Mouse (Mus musculus): Measurements from ENCODE around the gene Aff1. TPM values are rescaled to one million over a fixed set of nuclear protein-coding genes. Genes with fewer than 3 reads are reported as not detected.

The Aff1 gene
- polyA plus RNA-seq, 1 experiment = 23.3 TPM

- Histone ChIP-seq H3K4me3 (ENCODE audit: low read depth, low read length) (peak within 1 kb of the TSS; percentile 84), H3K9me3 (replicated peaks; ENCODE audit: control insufficient read depth, insufficient read depth, low read length, poor library complexity, severe bottlenecking) (no peaks in the 10 kb centered on the region), H3K27ac (ENCODE audit: insufficient read depth, low read length) (peak within 1 kb of the TSS; percentile 27; the same call in 1 of the 2 replicates), H3K36me3 (ENCODE audit: control insufficient read depth, insufficient read depth, low read length, poor library complexity, severe bottlenecking) (no peaks in the 10 kb centered on the region), H3K9ac (ENCODE audit: low read depth, poor library complexity, severe bottlenecking) (peak within 1 kb of the TSS; percentile 29), H3K27me3 (ENCODE audit: control insufficient read depth, insufficient read depth, low read length, poor library complexity, severe bottlenecking) (no peaks in the 10 kb centered on the region), H3K4me1 (ENCODE audit: control insufficient read depth, insufficient read depth, low read length) (no peaks in the 10 kb centered on the region)
- TF ChIP-seq CTCF (IDR thresholded peaks at IDR 0.05; ENCODE audit: low read depth, low read length) = peak; percentile 71
- TF ChIP-seq POLR2A (IDR thresholded peaks at IDR 0.05; ENCODE audit: insufficient read depth, low read length) = no peak
Measured at GRCm38 (mm10) chr5:103655346-103656118, 36.6 kb upstream of the Aff1 start, which contains the start of gene 1700016H13Rik. Gene 1700016H13Rik, minus strand, starts transcription at chr5:103656010.

GRCm38 (mm10) chr5:103658921-103659320 is 33.3 kb upstream of the Aff1 start:
- Histone ChIP-seq H3K9me3 (replicated peaks; ENCODE audit: control insufficient read depth, insufficient read depth, low read length, poor library complexity, severe bottlenecking) (no peaks in the 10 kb centered on the region), H3K4me1 (ENCODE audit: control insufficient read depth, insufficient read depth, low read length) (no peaks in the 10 kb centered on the region), H3K27ac (ENCODE audit: insufficient read depth, low read length) (no peak overlapping the region), H3K9ac (ENCODE audit: low read depth, poor library complexity, severe bottlenecking) (no peak overlapping the region), H3K36me3 (ENCODE audit: control insufficient read depth, insufficient read depth, low read length, poor library complexity, severe bottlenecking) (no peaks in the 10 kb centered on the region), H3K27me3 (ENCODE audit: control insufficient read depth, insufficient read depth, low read length, poor library complexity, severe bottlenecking) (no peaks in the 10 kb centered on the region), H3K4me3 (ENCODE audit: low read depth, low read length) (no peak overlapping the region)
- TF ChIP-seq CTCF (IDR thresholded peaks at IDR 0.05; ENCODE audit: low read depth, low read length) (peak; percentile 11), POLR2A (IDR thresholded peaks at IDR 0.05; ENCODE audit: insufficient read depth, low read length) (no peak), EP300 (IDR thresholded peaks at IDR 0.05; ENCODE audit: insufficient read depth, low read depth, low read length) (no peak)

- H3K4me3 ChIP-seq (ENCODE audit: low read depth, low read length) = no peak overlapping the region
- no peaks in the 10 kb centered on the region for H3K9me3 ChIP-seq (replicated peaks; ENCODE audit: control insufficient read depth, insufficient read depth, low read length, poor library complexity, severe bottlenecking)
- peak; percentile 12 for TF ChIP-seq CTCF (IDR thresholded peaks at IDR 0.05; ENCODE audit: low read depth, low read length)
- no peak for TF ChIP-seq EP300 (IDR thresholded peaks at IDR 0.05; ENCODE audit: insufficient read depth, low read depth, low read length)
- TF ChIP-seq POLR2A (IDR thresholded peaks at IDR 0.05; ENCODE audit: insufficient read depth, low read length) = no peak
- no peak overlapping the region for H3K27ac ChIP-seq (ENCODE audit: insufficient read depth, low read length)
- no peaks in the 10 kb centered on the region for H3K36me3 ChIP-seq (ENCODE audit: control insufficient read depth, insufficient read depth, low read length, poor library complexity, severe bottlenecking)
- no peaks in the 10 kb centered on the region for H3K4me1 ChIP-seq (ENCODE audit: control insufficient read depth, insufficient read depth, low read length)
- H3K27me3 ChIP-seq (ENCODE audit: control insufficient read depth, insufficient read depth, low read length, poor library complexity, severe bottlenecking) = no peaks in the 10 kb centered on the region
- H3K9ac ChIP-seq (ENCODE audit: low read depth, poor library complexity, severe bottlenecking) = no peak overlapping the region
Measured at GRCm38 (mm10) chr5:103659571-103659970, 32.6 kb upstream of the Aff1 start.

GRCm38 (mm10) chr5:103664932-103665331 is 27.2 kb upstream of the Aff1 start:
- no peak for TF ChIP-seq EP300 (IDR thresholded peaks at IDR 0.05; ENCODE audit: insufficient read depth, low read depth, low read length)
- no peak for TF ChIP-seq POLR2A (IDR thresholded peaks at IDR 0.05; ENCODE audit: insufficient read depth, low read length)
- no peak for TF ChIP-seq CTCF (IDR thresholded peaks at IDR 0.05; ENCODE audit: low read depth, low read length)
- no peak overlapping the region for H3K27ac ChIP-seq (ENCODE audit: insufficient read depth, low read length)
- H3K4me3 ChIP-seq (ENCODE audit: low read depth, low read length) = no peak overlapping the region
- no peak overlapping the region for H3K9ac ChIP-seq (ENCODE audit: low read depth, poor library complexity, severe bottlenecking)
- no peaks in the 10 kb centered on the region for H3K9me3 ChIP-seq (replicated peaks; ENCODE audit: control insufficient read depth, insufficient read depth, low read length, poor library complexity, severe bottlenecking)
- no peaks in the 10 kb centered on the region for H3K4me1 ChIP-seq (ENCODE audit: control insufficient read depth, insufficient read depth, low read length)
- H3K27me3 ChIP-seq (ENCODE audit: control insufficient read depth, insufficient read depth, low read length, poor library complexity, severe bottlenecking) = no peaks in the 10 kb centered on the region
- no peaks in the 10 kb centered on the region for H3K36me3 ChIP-seq (ENCODE audit: control insufficient read depth, insufficient read depth, low read length, poor library complexity, severe bottlenecking)

GRCm38 (mm10) chr5:103665876-103666275 is 26.3 kb upstream of the Aff1 start:
- H3K4me1 ChIP-seq (ENCODE audit: control insufficient read depth, insufficient read depth, low read length) = no peaks in the 10 kb centered on the region
- H3K27ac ChIP-seq (ENCODE audit: insufficient read depth, low read length) = no peak overlapping the region
- TF ChIP-seq POLR2A (IDR thresholded peaks at IDR 0.05; ENCODE audit: insufficient read depth, low read length) (no peak), CTCF (IDR thresholded peaks at IDR 0.05; ENCODE audit: low read depth, low read length) (no peak)
- no peaks in the 10 kb centered on the region for H3K27me3 ChIP-seq (ENCODE audit: control insufficient read depth, insufficient read depth, low read length, poor library complexity, severe bottlenecking)
- H3K9ac ChIP-seq (ENCODE audit: low read depth, poor library complexity, severe bottlenecking) = no peak overlapping the region
- no peak overlapping the region for H3K4me3 ChIP-seq (ENCODE audit: low read depth, low read length)
- H3K36me3 ChIP-seq (ENCODE audit: control insufficient read depth, insufficient read depth, low read length, poor library complexity, severe bottlenecking) = no peaks in the 10 kb centered on the region
- no peaks in the 10 kb centered on the region for H3K9me3 ChIP-seq (replicated peaks; ENCODE audit: control insufficient read depth, insufficient read depth, low read length, poor library complexity, severe bottlenecking)

- Histone ChIP-seq H3K27ac (ENCODE audit: insufficient read depth, low read length) (no peak overlapping the region), H3K9me3 (replicated peaks; ENCODE audit: control insufficient read depth, insufficient read depth, low read length, poor library complexity, severe bottlenecking) (no peaks in the 10 kb centered on the region), H3K27me3 (ENCODE audit: control insufficient read depth, insufficient read depth, low read length, poor library complexity, severe bottlenecking) (no peaks in the 10 kb centered on the region), H3K4me3 (ENCODE audit: low read depth, low read length) (no peak overlapping the region), H3K4me1 (ENCODE audit: control insufficient read depth, insufficient read depth, low read length) (no peaks in the 10 kb centered on the region), H3K9ac (ENCODE audit: low read depth, poor library complexity, severe bottlenecking) (no peak overlapping the region), H3K36me3 (ENCODE audit: control insufficient read depth, insufficient read depth, low read length, poor library complexity, severe bottlenecking) (no peaks in the 10 kb centered on the region)
- no peak for TF ChIP-seq POLR2A (IDR thresholded peaks at IDR 0.05; ENCODE audit: insufficient read depth, low read length)
Measured at GRCm38 (mm10) chr5:103671858-103672257, 20.3 kb upstream of the Aff1 start.
